Mouse (Mus musculus) cortical plate, adult 2 months (tissue): ENCODE measurements around the gene Cog4. TPM values are rescaled to one million over a fixed set of nuclear protein-coding genes. Genes with fewer than 3 reads are reported as not detected.

Experiments used
- H3K27ac ChIP-seq: fragments of 200-500 bp; 2 replicates; pipeline ENCODE4 v1.5.1; 2012; ENCODE audit warnings: low read length, control low read depth, inconsistent platforms; ENCODE audit not compliant: insufficient read depth
- H3K4me1 ChIP-seq: fragments of 200-500 bp; 2 replicates; pipeline ENCODE4 v1.6.1; 2011; ENCODE audit warnings: low read length; ENCODE audit not compliant: control insufficient read depth, insufficient read depth
- H3K4me3 ChIP-seq: fragments of 200-500 bp; 2 replicates; pipeline ENCODE4 v1.5.1; 2011; ENCODE audit warnings: mild to moderate bottlenecking, low read length, control low read depth; ENCODE audit not compliant: insufficient read depth
- CTCF ChIP-seq: fragments of 200-500 bp; IDR thresholded peaks from 2 replicates; pipeline ENCODE4 v1.5.1; 2011; ENCODE audit warnings: mild to moderate bottlenecking, control low read depth, low read length; ENCODE audit not compliant: insufficient read depth; ENCODE audit errors: extremely low read depth
- POLR2A ChIP-seq: fragments of 200-500 bp; IDR thresholded peaks from 2 replicates; pipeline ENCODE4 v1.6.1; 2011; ENCODE audit warnings: mild to moderate bottlenecking, low read length, control low read depth; ENCODE audit not compliant: insufficient read depth; ENCODE audit errors: extremely low read depth
- polyA plus RNA-seq: library from polyadenylated mRNA; depleted of rRNA; stranded (reverse); fragments of >200 nt; gene quantifications from 2 replicates; pipeline ENCODE4 v1.2.3, GENCODE M21; 2012; rRNA removed

The Cog4 gene
- polyA plus RNA-seq, 1 experiment, result 41.8 TPM

- peaks cover 4% of the 10 kb centered on the region for H3K4me1 ChIP-seq
- no peak overlapping the region for H3K4me3 ChIP-seq
- TF ChIP-seq POLR2A (no peak), CTCF (no peak)
- no peak overlapping the region for H3K27ac ChIP-seq
These were observed 85.0 kb downstream of the Cog4 start for GRCm38 (mm10) chr8:110931176-110931939.

Other genes starting within 250 kb of the Cog4 start
- 23.2 and 24.3 TPM in 2 replicates for gene Vac14, start 228.0 kb upstream of the Cog4 start, polyA plus RNA-seq
- gene Mtss1l, start 125.1 kb upstream of the Cog4 start, polyA plus RNA-seq, result 156 and 161 TPM in 2 replicates
- gene Il34, start 40.7 kb upstream of the Cog4 start, polyA plus RNA-seq, result 103 and 108 TPM in 2 replicates
- 36.8 and 37.4 TPM in 2 replicates for gene Sf3b3, start 187 bp downstream of the Cog4 start, polyA plus RNA-seq
- gene Fuk, start 55.9 kb downstream of the Cog4 start, polyA plus RNA-seq, result 18.0 and 18.2 TPM in 2 replicates
- 57.8 and 64.8 TPM in 2 replicates for gene St3gal2, start 73.3 kb downstream of the Cog4 start, polyA plus RNA-seq
- gene Ddx19a, start 151.2 kb downstream of the Cog4 start, polyA plus RNA-seq, result 23.8 TPM in 2 replicates
- gene Ddx19b, start 185.2 kb downstream of the Cog4 start, polyA plus RNA-seq, result 13.0 and 13.4 TPM in 2 replicates
- 70.9 and 71.7 TPM in 2 replicates for gene Aars, start 186.5 kb downstream of the Cog4 start, polyA plus RNA-seq
- gene Exosc6, start 209.7 kb downstream of the Cog4 start, polyA plus RNA-seq, result not detected in 2 replicates
- gene Clec18a, start 245.8 kb downstream of the Cog4 start, polyA plus RNA-seq, result 6.0 and 7.5 TPM in 2 replicates
- 14.7 and 15.8 TPM in 2 replicates for gene Pdpr, start 248.0 kb downstream of the Cog4 start, polyA plus RNA-seq